Mouse (Mus musculus) cerebellum, adult 11-12 months (tissue): ENCODE measurements around the gene Dennd1b.

Source experiments
- DNase-seq: peaks from one replicate; pipeline ENCODE4 v3.0.0; 2022

Dennd1b gene

DNA sequence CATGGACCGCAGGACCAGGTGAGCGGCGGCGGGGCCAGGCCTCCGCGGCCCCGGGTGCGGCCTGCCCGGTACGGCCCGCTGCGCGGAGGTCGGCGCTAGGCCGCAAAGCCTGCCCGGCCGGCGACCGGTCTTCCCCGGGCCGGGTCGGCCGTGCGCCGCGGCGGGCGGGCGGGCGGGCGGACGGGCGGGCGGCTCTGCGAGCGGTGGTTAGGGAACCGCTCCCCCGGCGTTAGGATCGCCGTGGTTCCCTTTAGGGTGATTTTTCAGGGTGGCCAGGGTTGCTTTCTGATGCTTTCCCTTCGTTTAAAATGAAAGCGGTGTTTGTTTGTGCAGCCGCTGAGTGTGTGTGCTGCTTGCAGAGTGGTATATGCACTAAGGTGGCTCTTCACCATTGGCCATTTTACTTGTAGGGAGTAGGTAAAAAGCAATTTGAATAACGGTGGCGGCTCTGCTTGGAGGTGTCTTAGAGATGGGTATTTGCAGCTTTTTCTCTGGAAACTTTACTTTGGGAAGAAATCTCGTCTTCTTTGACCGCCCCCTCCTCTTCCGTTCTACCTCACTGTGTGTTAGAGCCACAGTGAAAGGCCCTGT is 728 bp downstream of the Dennd1b start:
- no peak for DNase-seq

DNA sequence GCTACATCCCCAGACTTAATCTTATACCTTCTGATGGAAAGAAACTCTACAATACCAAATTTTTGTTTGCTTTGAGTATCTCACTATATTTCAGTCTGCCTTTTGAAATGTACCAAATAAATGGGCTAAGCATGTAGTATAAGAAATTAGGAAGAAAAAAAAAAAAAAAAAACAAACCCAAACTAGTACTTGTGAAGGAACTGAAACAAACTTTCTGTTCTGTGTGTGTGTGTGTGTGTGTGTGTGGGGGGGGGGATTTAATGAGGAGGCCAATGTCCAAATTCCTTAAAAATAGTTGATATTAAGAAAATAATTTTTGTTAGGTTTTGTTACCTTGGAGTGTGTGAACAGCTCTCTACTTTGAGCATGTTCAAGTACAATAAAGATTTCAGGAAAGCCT is 1.8 kb downstream of the Dennd1b start:
- DNase-seq, result no peak

DNA sequence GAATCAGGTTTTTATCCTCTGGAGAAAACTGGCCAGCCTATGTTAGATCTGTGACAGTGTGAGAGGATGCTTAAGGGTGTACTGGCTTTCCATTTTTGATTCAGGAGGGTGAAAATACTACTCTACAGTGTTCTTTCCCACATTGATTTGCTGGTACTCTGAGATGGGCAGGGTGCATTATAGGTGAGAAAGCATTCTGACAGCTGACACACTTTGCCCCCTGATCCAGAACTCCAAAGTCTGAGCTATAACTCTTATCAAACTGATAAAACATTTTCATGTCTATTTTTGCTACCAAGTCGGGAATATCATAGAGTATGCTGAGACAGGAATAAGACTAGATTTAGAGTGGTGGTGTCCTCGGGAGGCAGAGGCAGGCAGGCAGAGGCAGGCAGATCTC is 2.3 kb downstream of the Dennd1b start:
- DNase-seq, result no peak

DNA sequence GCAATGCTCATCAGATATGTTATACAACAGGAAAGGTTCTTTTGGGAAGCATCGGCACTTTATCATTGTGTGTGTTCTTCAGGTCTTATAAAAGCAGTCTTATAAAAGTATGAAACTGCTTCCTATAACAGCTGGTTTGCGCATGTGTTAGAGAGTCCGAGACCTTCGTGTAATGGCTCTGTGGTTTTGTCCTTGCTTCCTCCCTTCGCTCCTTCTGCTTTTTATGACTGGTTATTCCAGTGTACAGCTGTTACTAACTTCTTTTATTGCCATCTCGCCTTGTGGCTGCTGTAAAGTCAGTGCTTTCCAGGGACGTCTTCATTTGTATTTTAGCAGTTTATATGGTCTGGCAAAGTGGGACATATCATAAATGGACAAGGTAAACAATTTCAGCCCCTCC is 4.2 kb downstream of the Dennd1b start:
- DNase-seq, result no peak

DNA sequence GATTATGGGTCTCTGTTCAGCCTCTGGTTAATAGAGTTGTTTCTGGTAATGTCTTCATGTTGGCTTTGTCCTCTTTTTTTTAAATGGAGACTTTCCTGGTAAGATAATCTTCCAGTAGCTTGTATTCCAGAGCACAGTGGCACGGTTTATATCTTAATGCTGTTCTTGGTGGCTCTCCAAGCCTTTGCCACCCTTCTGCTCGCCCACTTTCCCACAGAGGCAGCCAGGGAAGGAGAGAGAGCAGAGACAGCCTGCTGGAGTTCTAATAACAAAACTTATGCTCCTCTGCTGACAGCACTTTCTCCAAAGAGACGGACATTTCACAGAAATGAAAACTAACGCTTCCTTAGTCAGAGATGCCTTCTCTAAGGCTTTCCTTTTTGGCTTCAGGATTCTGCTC is 6.8 kb downstream of the Dennd1b start:
- DNase-seq, result no peak

DNA sequence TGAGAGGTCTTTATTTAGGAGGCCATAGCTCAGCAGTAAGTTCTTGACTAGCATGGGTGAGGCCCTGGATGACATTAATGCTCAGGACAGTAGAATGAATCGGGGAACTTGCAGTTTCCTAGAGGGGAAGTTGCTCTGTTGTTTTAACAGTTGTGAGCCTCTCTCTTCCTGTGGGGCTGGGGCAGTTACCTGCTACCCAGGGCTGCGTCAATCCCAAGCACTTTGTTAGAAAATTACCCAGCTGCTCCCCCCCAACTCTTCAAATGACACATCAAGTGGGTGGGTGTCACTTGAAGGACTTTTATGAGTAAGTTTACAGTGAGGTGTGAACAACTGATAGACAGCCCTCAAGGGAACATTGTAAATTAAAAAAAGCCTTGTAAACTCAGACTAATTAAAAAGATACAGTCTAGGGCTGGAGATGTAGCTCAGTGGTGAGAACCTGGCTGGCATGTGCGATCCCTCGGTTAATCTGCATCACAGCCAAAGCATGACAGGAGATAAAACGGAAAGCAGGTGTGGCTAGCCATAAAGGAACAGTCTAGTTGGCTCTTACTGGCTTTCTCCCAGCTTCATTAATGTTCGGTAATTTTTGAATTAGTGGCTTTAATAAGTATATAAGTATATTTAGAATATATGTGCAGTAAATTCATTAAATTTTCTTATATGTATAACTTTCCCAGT is 10.4 kb downstream of the Dennd1b start:
- no peak for DNase-seq

DNA sequence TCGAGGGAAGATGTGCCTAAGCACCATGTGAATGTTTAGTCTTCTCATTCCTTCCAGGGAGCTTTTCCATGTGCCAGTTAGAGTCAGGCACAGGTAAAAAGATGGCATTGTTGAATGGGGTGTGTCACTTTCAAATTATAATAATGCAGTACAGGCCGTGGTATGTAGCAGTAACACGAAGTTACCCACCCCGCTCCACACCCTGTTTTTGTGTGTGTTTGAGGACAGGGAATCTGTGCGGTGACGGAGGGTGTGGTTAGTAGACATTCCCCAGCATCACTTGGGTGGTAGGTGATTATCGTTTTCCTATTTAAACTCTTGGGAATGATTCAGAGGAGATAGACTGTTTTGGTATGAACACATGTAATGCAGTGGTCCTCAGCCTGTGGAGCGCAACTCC is 11.6 kb downstream of the Dennd1b start:
- no peak for DNase-seq

DNA sequence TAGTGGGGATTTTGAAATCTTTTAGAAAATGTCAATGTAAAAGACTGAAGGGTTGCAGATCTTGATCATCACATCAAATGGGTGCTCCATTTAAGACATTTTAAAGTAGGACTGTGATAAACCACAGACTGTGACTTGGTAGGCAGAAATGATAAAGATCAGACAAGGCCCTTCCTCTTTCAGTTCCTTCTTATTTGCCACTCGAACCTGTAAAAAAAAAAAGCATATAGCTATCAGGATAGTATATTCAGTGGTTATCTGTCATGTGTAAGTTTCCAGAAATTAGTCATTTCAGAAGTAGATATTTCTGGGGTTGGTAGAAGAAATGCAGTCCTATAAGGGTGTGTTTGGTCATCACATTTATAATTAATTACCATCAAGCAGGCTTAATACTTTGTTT is 12.7 kb downstream of the Dennd1b start:
- DNase-seq, result no peak

DNA sequence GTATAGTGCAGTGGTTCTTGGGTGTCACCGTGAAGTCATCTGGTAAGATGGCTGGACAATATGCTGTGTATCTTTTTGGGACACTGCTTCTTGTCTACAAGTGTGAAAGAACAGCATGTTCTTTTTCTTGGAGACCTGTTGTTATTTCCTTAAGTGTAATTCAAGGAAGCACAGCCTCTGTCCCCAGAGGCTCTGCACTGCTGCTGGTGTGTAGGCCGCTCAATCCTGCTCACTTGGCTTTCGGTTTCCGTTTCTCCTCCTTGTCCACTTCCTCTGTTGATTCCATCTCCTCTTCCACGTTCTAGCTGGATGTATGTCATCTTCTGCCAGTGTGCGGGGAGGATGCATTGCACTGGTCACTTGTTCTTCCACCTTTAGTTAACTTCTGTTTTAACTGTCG is 19.0 kb downstream of the Dennd1b start:
- DNase-seq, result no peak

DNA sequence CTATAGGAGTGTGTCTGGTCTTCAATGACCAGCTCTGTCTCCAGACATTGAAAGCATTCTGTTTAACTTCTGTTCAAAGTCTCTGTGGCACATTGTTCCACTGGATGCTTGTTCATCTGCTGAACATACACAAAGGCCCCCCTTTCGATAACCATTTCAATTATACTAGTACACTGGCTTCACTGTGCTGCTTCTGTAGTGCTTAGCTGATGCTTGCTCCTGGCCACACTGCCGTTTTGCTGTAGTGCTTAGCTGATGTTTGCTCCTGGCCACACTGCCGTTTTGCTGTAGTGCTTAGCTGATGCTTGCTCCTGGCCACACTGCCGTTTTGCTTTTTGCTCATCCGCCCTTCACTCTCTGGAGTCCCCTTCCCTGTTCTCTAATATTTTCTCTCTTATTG is 19.4 kb downstream of the Dennd1b start:
- DNase-seq, result no peak

DNA sequence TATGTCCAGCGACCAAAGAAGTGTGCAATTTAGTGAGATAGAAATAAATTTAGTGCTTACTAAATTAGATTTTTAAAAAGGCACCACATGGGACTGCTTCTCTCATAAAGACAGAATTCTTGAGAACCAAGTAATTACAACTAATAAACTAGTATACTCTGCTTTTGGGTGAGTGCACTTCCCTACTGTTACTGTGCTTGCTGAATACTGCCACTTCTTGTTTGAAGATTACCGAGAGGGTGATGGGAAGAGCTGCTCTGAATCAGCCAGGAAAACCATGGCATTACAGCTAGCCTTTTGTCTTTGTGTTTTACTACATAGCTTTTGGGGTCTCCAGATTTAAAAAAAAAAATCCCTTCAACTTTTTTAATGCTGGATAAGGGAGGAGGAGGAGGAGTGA is 19.8 kb downstream of the Dennd1b start:
- no peak for DNase-seq

DNA sequence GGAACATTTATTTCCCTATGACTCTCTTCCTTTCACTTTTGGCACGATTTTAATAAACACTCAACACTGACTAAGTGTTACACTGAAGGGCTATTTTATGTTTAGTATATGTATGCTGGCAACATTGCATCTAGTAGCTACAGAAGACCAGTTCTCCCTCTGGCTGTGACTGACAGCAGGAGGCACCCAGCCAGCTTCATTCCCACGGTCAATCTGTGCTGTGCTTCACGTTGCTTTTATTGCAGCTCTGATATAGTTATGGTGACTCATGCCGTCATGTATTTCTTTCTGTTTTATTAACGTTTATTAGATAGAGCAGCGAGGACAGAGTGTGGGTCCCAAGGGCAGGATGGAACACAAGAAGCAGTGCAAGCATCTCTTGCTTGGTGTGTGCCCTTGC is 20.2 kb downstream of the Dennd1b start:
- no peak for DNase-seq

DNA sequence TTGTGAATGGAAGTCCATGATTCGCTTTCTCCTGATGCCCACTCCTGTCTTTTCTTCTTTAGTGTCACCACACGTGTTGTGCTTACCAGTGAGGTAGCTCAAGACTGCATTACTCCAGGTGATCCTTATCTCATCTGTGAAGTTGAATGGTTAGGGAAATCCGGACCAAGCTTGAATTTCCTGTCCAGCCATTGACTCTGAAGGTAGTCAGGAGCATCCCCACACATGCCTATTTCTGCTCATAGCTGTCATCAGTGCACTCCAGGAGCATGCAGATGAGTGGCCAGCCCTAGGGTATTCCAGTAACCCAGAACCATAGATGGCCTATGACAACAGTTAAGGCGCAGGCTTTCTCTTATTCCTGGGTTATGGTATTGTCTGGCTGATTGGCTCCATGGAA is 20.9 kb downstream of the Dennd1b start:
- no peak for DNase-seq

DNA sequence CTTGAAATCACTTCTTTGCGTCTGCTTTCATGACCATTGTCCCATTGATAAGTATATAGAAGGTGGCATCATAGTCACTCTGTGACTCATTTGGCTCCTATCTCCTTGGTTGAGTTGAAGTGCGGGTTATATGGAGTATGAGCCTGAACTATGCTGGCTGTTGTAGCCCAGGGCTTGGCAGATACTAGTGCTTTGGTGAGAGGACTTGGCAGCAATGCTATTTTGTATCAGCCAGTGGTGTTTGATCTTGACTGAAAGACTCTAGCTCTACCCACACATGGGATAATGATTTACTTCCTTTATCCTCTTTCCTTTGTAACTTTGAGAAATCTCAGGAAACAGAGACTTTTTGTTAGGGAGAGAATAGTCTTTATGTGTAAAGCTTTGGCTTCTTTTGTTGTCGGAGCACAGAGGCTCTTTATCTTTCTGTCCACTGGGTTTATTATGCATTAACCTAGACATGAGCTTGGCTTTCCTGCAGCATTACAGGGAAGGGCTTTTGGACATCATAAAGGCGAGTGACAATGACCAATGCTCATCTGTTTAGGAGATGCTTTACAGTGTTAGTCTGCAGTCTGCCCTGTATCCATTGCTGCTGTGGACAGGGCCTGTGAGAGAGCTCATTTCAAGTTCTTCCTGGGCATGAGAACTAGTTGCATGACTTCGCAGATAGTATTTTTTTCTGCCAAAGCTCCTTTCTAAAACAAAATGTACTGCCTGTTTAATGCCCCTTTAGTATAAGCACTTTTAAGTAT is 29.3 kb downstream of the Dennd1b start:
- DNase-seq, result no peak

DNA sequence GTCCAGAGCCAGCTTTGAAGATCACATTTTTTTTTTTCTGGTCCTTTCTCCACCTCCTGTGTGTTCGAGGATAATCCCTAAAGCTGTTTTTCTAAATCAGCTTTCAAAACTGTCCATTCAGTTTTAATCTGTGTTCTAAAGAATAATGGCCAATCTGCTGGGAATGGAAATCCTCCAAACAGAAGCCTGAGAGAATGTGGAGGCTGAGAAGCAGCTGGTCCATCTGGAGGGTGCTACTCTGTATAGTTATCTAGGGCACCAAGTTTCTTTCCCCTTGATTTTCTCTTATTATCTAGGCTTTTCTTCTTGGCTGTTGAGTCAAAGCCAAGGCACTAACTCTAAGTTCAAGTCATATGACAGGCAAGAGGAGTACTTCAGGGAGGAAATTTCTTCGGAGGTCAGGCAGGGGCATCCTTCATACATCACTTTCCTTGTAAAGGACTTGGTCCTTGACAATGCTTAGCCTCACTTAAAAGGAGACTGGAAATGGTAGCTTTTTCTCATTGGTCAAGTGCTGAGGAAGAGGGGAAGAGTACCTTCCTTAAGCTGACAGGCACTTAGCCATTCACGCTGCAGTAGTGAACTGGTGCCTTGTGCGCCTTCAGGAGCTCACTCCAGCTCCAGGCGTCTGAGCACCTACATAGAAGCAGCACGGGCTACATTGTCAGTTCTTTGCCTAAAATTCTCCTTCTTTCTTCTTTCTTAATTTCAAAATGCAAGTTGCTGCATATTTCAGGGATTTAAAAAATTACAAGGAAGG is 32.6 kb downstream of the Dennd1b start:
- DNase-seq, result no peak

DNA sequence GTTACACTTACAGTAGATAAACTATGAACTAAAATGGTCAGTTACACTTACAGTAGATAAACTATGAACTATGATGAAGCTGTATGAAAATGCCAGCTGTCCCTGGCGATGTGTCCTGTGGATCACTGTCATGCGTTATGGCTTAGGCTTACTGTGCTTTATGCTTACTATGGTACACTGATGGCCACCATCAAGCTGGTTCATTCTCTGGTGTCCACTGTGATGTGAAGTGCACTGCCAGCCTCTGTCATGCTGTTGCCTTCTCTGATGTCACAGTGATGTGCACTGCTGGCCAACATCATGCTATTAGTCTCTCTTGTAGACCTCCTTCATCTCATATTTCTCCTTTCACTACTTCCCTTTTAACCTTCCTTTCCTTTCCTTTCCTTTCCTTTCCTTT is 33.4 kb downstream of the Dennd1b start:
- no peak for DNase-seq

DNA sequence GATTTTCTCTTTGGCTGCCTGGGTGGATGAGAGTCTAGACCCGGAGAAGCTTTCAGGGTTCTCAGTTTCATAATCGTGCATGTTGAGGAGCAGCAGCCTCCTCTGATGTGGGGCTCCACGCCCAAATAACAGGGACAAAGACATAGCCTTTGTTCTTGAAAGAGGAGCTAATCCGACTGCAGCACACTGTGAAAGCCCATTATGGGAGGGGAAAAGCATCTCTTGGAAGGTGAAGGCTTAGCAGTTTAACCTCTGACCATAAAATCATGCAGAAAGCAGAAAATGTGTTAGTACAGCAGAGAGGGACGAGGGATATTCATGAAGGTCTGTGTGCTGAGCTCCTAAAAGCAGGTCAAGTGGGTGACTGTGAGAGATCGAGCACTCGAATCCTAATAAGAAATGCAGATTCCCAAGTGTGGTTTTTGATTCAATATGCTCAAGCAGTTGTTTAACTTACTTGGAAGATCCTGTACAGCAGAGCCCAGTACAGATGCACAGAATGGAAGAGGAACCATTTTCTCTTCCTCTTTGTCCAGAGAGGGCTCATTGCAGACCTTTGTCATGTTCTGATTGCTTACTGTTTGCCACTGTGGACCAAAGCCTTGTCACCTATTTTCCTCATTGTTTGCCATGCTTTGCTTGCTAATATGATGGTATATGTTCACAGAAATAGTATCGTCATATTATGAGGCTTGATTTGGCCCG is 37.6 kb downstream of the Dennd1b start:
- DNase-seq, result no peak

DNA sequence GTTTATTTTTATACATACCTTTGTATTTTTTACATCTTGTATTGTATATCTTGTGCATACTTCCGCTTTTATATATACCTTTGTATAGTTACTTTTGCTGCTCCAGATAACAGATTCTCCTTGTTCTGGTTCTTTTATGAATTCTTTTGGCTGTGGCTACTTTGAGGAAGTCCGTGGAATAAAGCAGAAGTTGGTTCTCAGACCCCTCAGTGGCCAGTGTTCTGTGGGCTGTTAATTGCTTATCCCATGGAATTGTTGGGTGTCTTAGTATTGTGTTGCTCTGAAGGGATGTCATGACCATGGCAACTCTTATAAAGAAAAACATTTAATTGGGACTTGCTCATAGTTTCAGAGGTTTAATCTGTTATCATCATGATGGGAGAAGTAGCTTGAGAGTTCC is 40.3 kb downstream of the Dennd1b start:
- DNase-seq, result no peak

DNA sequence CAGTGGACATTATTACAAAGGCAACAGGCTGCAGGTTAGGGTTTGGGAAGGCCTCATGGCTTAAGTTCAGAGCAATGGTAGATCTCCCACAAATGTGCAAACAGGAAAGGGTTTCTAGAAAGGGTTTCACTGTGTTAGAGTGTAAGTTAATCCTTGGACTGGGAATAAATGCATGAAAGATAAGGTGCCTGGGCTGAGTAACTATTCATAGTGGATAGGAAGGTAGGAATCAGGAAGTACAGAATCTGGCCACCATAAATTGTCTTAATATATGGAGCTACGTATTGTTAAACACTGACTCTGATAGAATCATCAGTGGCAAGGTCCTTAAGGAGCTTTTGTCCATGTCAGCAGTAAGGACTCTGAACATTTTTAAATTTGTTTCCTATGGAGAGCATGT is 42.8 kb downstream of the Dennd1b start:
- no peak for DNase-seq

DNA sequence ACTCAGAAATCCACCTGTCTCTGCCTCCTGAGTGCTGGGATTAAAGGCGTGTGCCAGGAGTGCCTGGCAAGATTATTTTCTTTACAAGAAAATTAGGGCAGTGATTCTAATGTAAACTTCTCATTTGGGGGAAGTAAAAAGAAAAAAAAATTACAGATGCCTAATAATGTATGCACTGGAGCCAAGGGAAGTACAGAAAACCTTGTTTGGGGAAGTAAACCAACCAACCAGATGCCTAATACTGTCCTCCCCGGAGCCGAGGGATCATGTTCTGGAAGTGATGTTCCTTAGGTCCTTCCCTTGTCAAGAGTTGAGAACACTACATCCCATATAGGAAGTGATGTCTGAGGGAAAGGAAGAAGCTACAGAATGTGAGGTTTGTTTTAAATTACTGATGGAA is 44.2 kb downstream of the Dennd1b start:
- no peak for DNase-seq

DNA sequence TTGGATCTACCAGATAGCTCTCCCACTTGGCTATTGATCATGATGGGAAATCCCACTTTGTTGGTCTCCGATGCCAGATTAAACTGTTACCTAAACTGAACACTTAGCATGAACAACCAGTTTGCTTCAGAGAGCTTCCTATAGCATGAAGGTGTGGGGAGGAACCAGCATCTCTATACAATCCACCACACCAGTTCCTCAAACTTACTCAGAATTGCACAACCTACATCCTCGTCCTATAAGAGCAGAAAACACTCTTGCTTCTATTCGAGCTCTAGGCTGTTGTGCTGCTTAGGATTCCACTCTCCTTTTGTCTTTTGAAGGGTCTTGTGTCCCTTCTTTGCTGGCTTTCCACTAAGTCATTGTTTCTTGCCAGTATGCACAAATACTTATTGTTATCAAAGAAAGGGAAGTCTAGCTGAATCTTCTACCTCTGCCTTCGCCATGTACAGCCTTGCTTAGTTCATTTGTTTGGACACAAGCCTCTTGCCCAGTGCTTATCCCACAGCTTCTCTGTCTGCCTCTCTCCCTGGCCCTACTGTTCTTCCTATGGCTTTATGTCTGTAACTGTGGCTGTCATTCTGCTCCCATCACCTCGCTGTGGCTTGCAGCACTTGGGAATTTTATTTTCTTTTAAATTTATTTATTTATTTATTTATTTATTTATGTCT is 52.0 kb downstream of the Dennd1b start:
- DNase-seq, result no peak

DNA sequence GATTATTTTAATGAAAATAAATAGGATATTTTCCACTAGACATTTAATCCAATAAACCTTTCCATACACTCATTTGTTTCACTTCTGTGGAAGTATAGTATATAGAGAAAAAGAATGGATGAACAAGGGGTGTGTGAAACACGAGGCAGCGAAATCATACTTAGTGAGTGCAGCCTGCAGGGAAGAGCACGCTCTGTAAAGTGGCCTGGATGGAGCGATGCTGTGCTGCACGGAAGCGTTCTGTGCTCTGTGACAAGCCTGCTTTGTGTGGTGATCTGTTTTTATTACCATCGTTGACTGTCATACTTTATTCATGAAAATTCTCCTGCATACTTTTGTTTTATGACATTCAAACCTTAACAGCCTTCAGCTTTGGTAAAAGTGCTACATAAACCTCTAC is 58.1 kb downstream of the Dennd1b start:
- DNase-seq, result no peak
